Mouse (Mus musculus) activated CD4-positive, CD25-positive, alpha-beta regulatory T cell, adult 4 months (primary cell): ENCODE results near the gene Slc1a7. TPM values are rescaled to one million over a fixed set of nuclear protein-coding genes. Genes with fewer than 3 reads are reported as not detected.

ENCODE experiments used
- ATAC-seq: one replicate; pipeline ENCODE4 v1.8.0; 2017
- polyA plus RNA-seq, 2 experiments: library from polyadenylated mRNA; unstranded; fragments of 100-300 nt; shearing (Covaris generic); gene quantifications; one replicate each; pipeline ENCODE4 v1.2.1; 2017

The Slc1a7 gene
- polyA plus RNA-seq, 2 experiments from 2014 or later, result 0.17 TPM; not detected in 1

DNA sequence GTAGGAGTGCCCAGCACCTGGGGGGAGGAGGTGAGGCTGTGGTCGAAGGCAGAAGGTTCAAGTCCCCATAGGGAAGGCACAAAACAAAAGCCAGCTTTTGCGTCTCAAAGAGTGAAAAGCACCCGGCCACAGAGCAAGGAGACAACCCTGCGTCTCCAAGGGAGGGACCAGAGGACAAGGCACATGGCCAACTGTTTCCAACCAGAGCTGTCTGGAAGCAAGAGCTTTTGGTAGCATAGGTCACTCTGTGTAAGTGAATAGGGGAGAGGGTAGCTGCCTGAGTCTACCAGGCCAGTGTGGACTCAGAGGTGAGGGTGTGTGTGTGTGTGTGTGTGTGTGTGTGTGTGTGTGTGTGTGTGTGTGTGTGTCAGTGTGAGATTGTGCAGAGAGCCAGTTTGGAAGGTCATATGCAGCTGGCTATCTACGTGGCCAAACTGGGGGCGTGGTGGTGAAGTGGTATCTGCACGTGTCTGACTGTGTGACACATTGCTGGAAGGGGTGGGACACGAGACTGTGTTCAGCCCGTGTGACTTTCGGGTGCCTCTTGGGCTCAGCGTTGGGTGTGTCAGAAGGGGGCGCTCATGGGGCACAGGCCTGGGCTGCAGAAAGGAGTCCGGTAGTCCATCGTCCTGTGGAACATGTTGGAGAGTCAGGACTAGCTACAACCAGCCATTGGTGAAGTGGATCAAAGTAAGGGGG lies 47.1 kb downstream of the Slc1a7 start:
- no peak for ATAC-seq

- no peak for ATAC-seq
Measured at GRCm38 (mm10) chr4:108016321-108016720, 48.2 kb downstream of the Slc1a7 start.

- no peak for ATAC-seq
Measured at GRCm38 (mm10) chr4:108017839-108018238, 49.7 kb downstream of the Slc1a7 start.

DNA sequence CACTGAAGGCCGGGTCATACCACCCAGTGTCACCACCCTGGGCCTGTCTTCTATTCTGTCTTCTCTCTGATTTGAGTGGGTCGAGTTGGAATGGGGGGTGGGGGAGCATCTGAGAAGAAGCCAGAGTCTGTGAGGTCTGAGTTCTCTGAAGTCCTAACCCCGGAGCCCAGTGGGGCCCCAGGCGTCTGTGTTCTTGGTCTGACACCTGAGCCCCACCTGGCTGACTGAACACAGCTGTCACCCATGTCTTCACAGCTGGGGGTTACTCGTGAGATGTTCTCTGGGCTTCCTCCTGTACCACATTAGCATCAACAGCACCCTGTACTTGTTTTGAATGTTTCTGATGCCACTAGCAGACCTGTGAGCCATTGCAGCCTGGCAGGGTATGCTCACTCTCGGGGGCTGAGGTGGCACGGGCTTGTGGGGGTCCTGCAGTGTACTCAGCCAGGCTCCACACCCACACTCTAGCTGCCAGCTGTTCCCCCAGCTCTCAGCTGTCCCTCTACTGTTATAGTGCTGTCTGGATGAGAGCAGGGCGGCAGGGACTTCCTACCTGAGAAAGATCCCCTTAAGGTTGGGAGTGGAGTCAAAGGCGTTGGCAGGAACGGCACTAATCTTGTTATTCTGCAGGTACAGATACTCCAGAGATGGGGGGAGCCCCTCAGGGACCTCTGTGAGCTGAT lies 50.2 kb downstream of the Slc1a7 start:
- ATAC-seq, result no peak

DNA sequence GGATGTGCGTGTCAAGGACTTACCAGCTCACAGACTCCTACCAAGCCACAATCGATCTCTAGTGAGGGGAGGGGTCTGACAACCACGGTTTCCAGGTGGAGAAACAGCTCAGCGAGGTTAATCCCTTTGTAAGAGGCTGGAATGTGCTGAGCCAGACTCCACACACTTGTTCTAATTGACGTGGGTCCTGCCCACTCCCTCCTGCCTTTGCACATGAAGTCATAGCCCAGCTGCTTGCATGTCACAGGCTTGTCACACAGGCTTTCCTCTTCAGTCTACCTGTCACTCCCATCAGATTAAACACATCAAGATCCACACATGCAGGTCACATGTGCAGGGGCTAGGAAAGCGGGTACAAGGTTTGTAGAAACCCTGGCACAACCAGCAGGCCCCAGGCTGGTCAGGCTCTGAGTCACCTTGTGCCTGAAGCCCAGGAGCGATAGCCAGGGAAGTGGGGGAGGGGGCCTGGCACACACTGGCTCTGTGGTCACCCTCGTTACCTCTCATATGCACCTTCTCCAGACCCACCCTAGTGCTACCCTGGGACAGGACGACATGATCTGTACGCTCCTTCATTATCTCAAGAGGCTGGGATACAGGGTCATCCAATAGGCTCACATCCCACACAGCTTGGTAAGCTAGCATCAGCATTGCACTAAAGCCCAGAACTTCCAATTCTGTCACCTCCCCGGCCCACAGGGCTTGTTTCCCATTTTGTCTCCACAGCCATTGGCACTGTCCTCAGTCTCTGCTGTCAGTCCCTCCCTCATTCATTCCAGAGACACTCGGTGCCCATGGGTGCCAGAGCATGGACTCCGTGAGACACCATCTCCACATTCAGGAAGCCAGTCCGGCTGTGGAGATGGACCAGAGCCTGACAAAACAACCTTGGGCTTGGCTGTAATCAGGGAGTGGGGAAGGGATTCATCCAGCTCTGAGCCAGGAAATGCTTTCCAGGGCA lies 51.1 kb downstream of the Slc1a7 start:
- ATAC-seq, result no peak

GRCm38 (mm10) chr4:108020178-108020577 lies 52.0 kb downstream of the Slc1a7 start:
- ATAC-seq, result no peak

GRCm38 (mm10) chr4:108023186-108023585 lies 55.1 kb downstream of the Slc1a7 start:
- no peak for ATAC-seq

- no peak for ATAC-seq
Measured at GRCm38 (mm10) chr4:108024641-108025040, 56.5 kb downstream of the Slc1a7 start.

- ATAC-seq, result no peak
Measured at GRCm38 (mm10) chr4:108025269-108025668, 57.1 kb downstream of the Slc1a7 start.

GRCm38 (mm10) chr4:108026193-108026592 lies 58.1 kb downstream of the Slc1a7 start:
- ATAC-seq, result no peak

DNA sequence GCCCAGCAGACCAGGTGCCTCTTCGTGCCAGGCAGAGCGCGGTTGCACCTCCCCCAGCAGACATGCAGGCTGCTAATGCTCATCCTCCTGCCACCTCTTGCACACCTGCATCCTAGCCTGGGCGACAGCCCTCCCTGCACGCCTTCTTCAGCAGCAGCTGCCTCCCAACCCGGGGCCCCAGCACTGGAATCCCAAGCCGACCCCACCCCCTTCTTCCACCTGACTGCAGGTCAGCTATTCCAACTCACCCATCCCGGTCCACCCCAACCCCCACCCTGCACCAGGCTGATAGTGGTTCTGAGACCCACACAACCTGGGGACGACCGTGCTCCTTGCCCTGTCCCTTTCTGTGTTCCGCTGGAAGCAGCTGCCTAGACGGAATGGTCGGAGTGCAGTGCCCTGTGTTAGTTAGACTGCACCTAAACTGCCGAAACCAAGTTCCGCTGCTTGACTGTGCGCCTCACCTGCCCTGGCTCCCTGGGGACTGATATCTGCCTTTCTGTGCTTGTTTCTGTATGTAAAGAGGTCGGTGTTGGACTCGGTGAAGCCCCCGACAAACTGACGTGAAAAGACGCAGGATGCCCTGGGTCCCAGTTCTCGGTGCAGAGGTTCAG lies 62.9 kb downstream of the Slc1a7 start:
- no peak for ATAC-seq

DNA sequence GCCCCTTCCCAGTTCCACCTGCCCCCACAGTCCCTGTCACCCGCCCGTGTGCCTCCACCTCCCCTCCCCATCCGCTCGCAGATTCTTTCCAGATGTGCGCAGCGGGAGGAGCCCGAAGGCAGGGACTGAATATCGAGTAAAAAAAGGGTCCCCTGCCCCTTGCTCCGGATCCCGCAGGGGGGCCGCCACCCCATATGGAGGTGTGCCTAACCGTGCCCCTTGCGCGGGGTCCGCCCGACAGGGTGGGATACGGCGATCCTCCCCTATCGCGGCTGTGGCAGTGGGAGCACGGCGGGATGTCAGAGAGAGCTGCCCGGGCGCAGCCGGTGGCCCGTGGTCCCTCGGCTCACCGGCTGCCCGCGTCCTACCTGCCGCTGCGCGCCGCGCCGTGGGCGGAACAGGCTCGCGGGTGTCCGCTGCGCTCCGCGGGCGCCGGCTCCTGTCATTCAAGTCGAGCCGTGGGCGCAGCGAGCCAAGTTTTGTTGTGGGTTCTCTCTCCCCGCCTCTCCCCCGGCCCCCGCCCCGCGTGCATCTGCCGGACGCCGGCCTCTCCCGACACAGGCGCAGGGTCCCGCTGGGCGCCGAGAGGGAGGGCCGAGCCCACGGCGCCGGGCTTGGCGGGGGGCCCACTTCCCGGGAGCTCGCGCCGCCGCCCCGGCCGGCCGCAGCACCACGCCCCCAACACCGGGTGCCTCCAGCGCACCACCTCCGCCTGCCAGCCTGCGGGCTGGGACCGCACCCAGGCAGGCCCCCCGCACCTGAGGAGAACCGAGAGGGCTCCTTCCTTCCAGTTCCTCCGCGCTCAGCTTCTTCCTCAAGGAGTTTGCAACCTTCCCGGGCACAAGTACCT lies 63.6 kb downstream of the Slc1a7 start:
- ATAC-seq, result no peak

DNA sequence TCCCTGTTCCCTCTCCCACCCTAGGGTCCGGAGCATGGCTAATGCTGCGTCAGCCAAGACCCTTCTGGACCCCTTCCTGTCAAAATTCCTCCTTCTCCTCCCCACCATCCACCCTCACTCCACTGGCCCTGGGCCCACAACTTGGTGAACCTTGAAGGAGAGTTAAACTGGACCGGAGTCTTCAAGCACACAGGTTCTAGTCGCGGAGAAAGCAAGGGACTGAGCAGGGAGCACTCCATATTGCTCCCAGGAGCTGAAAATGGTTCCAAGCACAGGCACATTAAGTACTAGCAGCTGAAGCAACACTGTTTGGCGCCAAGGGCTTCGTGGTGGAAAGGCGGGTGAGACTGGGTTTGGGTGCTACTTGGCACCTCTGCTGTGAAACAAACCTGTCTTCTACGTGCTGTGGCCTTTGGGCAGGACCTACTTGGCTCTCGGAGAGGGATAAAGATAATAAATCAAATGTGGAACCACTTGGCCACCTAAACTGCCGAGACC lies 64.3 kb downstream of the Slc1a7 start:
- ATAC-seq, result no peak

DNA sequence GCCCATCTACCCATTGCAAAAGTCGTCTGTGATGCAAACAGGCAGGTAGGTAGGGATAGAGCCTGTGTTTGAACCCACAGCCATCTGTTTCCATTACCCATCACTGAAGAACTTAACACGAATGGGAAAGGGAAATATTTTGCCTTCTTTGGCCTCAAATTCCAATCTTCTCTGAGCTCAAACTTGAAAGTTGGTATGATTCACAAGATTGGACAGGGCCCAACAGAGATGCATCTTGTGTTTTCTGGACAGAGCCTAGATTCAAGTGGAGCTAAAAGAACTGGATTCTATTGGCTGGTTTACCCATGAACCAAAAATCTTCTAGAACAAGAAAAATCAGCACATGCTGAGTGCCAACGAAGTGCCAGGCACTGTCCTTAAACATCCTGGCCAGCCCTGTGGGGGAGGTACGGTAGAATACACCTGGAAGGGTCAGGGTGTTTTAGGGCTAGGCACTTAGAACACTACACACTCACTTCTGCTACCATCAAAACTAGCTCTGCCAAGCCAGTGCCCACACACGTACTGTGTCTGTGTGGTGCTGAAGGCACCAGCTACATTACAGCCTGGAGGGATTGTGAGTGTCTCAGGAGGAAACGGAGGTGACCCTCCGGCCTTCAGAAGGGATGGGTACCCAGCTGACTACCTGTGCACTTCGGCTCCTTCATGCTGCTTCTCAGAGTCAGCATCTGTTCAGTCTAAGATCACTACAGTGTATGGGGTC lies 65.1 kb downstream of the Slc1a7 start:
- ATAC-seq, result no peak

DNA sequence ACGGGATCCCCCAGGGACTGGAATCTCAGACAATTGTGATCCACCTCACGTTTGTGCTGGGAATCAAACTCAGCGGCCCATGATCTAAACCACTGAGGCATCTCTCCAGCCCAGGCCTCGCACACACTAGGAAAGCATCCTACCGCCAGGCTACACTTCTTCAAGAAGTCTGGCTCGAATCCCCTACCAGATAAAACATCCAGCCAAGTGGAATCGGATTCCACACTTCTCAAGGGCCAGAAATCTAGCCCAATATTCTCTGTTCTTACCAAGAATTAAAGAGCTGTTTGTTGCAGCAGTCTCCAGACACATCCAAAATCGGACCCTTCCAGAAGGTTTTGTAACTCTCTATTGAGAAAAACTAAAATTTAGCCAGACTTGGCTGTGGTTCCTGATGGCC lies 68.9 kb downstream of the Slc1a7 start:
- no peak for ATAC-seq

GRCm38 (mm10) chr4:108045136-108046107 lies 77.3 kb downstream of the Slc1a7 start:
- no peak for ATAC-seq

DNA sequence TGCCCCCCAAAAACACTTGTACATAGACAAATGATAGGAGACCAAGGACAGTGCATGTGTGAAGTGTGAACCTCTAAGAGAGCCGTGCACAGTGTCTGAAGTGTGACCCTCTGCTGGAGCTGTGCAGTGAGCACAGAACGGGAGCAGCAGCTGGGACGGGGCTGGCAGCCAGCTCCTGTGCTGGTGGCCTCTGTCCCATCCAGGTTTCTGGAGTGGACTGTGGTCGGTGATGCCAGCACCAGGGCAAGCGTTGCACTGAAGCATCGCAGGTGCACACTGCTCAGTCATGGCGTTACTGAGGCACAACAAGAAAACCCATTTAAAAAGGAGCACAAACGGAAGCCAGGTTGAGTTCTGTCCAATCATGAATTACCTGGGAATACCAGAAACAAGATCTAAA lies 78.0 kb downstream of the Slc1a7 start:
- ATAC-seq, result no peak

- no peak for ATAC-seq
Measured at GRCm38 (mm10) chr4:108051687-108052274, 83.6 kb downstream of the Slc1a7 start.

GRCm38 (mm10) chr4:108052673-108053072 lies 84.5 kb downstream of the Slc1a7 start:
- ATAC-seq, result no peak
